8 mouse cellular contexts compared by ENCODE assay signal in the genomic region with DNA sequence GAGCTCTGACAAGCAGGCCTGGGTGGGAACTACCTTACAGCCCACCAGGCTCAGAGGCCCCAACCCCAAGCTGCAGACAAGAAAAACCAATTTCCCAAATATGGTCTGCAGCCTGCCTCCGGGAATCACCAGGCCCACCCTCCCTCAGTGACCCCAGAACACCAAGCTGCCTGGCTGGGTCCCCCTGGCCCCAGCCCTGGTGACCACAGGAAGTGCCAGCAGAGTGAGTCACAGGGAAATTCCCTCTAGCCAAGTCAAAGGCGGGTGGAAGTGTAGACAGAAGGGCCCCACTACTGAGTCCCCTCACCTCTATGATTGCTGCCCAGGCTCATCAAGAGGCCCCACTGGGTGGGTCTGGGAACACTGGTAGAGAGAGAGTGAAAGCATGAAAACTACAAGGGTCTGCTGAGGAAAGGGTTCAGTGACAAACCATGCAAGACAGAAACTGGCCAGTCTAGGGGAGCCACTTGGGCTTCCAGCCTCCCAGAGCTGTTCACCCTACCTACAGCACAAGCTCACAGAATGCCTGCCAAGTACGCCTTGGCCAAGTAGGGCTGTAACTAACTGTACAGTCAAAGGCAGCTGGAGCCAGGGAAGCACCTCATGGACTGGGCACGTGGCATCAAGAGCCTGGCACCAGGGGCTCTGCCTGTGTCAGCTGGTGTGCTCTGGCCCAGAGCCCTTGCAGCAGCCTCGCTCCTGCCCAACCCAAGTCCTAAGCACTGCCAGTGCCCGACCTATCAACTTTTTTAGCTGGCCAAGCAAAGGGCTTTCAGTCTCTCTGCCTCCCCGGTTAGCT. TPM values are rescaled to one million over a fixed set of nuclear protein-coding genes. Genes with fewer than 3 reads are reported as not detected.
A peak's percentile ranks its signal among the peaks of the same experiment; 100 is the strongest.
DNase-seq lines count a peak whose midpoint lies in the region; ATAC-seq and TF ChIP-seq lines count a peak whose summit lies in the region.

No protein-coding gene starts in this region.

- no peak for TF ChIP-seq CTCF in small intestine, adult 2 months (IDR thresholded peaks at IDR 0.05; ENCODE audit: extremely low read depth, insufficient read length, insufficient replicate concordance, low read depth, low read length)

- peak; percentile 75 for DNase-seq in urinary bladder, postnatal 14 days (ENCODE audit: low spot score)
- no peak for DNase-seq in urinary bladder, adult 2 months (ENCODE audit: low spot score)
- peak; percentile 94 for DNase-seq in fibroblast of lung, adult 2 months (ENCODE audit: low read depth)
- DNase-seq in kidney, postnatal 25 days = peak; percentile 89 to 98
- DNase-seq in thymus, postnatal 36 days = no peak

- ATAC-seq in heart, embryonic 16.5 days (replicated peaks; ENCODE audit: extremely low read depth, insufficient read depth, low FRiP score) = peak; percentile 89
- ATAC-seq in liver, embryonic 15.5 days (ENCODE audit: insufficient read depth) = 0 out of 2 replicates have a peak, but pooled peaks have one; percentile 11

- H3K4me1 ChIP-seq in heart, embryonic 16.5 days (ENCODE audit: control insufficient read depth, insufficient read depth, low read length) = peaks cover 70% of the 10 kb centered on the region
- peaks cover 48% of the 10 kb centered on the region for H3K4me1 ChIP-seq in liver, embryonic 15.5 days (replicated peaks)
- peaks cover 51% of the 10 kb centered on the region for H3K4me1 ChIP-seq in small intestine, adult 2 months (ENCODE audit: control insufficient read depth, insufficient read depth, insufficient read length, low read length)

- WGBS in heart, embryonic 16.5 days = 22% methylated on average over 7 of the region's 7 CpGs
- WGBS in liver, embryonic 15.5 days (ENCODE audit: insufficient replicate concordance) = 39% methylated on average over 7 of the region's 7 CpGs
- 14% methylated on average over 7 of the region's 7 CpGs for WGBS in small intestine, adult 2 months

- H3K4me3 ChIP-seq in heart, embryonic 16.5 days (ENCODE audit: low read length) = no peak overlapping the region
- no peak overlapping the region for H3K4me3 ChIP-seq in liver, embryonic 15.5 days (replicated peaks)
- H3K4me3 ChIP-seq in small intestine, adult 2 months (ENCODE audit: low read depth, low read length) = no peak overlapping the region

- H3K27ac ChIP-seq in heart, embryonic 16.5 days (ENCODE audit: low read length) = peak overlapping the region; percentile 91
- H3K27ac ChIP-seq in liver, embryonic 15.5 days (replicated peaks) = peak overlapping the region; percentile 31; the same call in 1 of the 2 replicates
- peak overlapping the region; percentile 71 for H3K27ac ChIP-seq in small intestine, adult 2 months (ENCODE audit: insufficient read depth, low read depth, low read length)

- peak overlapping the region; percentile 62 for H3K9ac ChIP-seq in heart, embryonic 16.5 days (ENCODE audit: low read length)
- no peak overlapping the region for H3K9ac ChIP-seq in liver, embryonic 15.5 days

- no peaks in the 10 kb centered on the region for H3K9me3 ChIP-seq in heart, embryonic 16.5 days (replicated peaks; ENCODE audit: control insufficient read depth, low read length)
- H3K9me3 ChIP-seq in liver, embryonic 15.5 days (replicated peaks) = no peaks in the 10 kb centered on the region

- no peaks in the 10 kb centered on the region for H3K27me3 ChIP-seq in heart, embryonic 16.5 days (ENCODE audit: control insufficient read depth, insufficient read depth, low read length)
- peaks cover 57% of the 10 kb centered on the region for H3K27me3 ChIP-seq in liver, embryonic 15.5 days
- H3K27me3 ChIP-seq in small intestine, adult 2 months (ENCODE audit: control insufficient read depth, insufficient read depth, low read length) = no peaks in the 10 kb centered on the region

- no peak for TF ChIP-seq POLR2A in small intestine, adult 2 months (IDR thresholded peaks at IDR 0.05; ENCODE audit: low read depth, low read length)

- H3K36me3 ChIP-seq in heart, embryonic 16.5 days (ENCODE audit: control insufficient read depth, insufficient read depth) = no peaks in the 10 kb centered on the region
- no peaks in the 10 kb centered on the region for H3K36me3 ChIP-seq in liver, embryonic 15.5 days (replicated peaks)
- H3K36me3 ChIP-seq in small intestine, adult 2 months (ENCODE audit: control insufficient read depth, insufficient read depth, low read length) = 0 out of 2 replicates have a peak, but pooled peaks cover 2% of the 10 kb centered on the region

- peak overlapping the region; percentile 39 for H3K4me2 ChIP-seq in heart, embryonic 16.5 days (ENCODE audit: low read depth, low read length)
- no peak overlapping the region for H3K4me2 ChIP-seq in liver, embryonic 15.5 days

RNA-seq across cellular contexts. Expression of a gene that starts 17.3 kb away (rescaled TPM):
- polyA plus RNA-seq in urinary bladder, adult 2 months (2012; rRNA removed) = 40.1 and 42.5 TPM in 2 replicates
- 39.8 and 46.7 TPM in 2 replicates for polyA plus RNA-seq in heart, embryonic 16.5 days (2015; fragmentation: Nextera tagmentation; extraction: Ambion mirVana)
- polyA plus RNA-seq in liver, embryonic 15.5 days (2015; fragmentation: Nextera tagmentation; extraction: Ambion mirVana) = 7.8 and 10.2 TPM in 2 replicates
- 84.1 and 251 TPM in 2 replicates for polyA plus RNA-seq in small intestine, adult 2 months (2012; rRNA removed)

RNA-seq across cellular contexts. Expression of a gene that starts 35.5 kb away (rescaled TPM):
- 0.40 and 2.3 TPM in 2 replicates for polyA plus RNA-seq in urinary bladder, adult 2 months (2012; rRNA removed)
- 0.17 and 2.1 TPM in 2 replicates for polyA plus RNA-seq in heart, embryonic 16.5 days (2015; fragmentation: Nextera tagmentation; extraction: Ambion mirVana)
- 3.0 and 32.8 TPM in 2 replicates for polyA plus RNA-seq in liver, embryonic 15.5 days (2015; fragmentation: Nextera tagmentation; extraction: Ambion mirVana)
- 138 and 67,254 TPM in 2 replicates for polyA plus RNA-seq in small intestine, adult 2 months (2012; rRNA removed)

Comparison
In these comparisons a context has a peak if more than half of its experiments do, and no peak if none do; other contexts are left out.
1. DNase-seq: peak in urinary bladder, postnatal 14 days (single experiment), fibroblast of lung, adult 2 months (single experiment) and kidney, postnatal 25 days (2 of 2); none in urinary bladder, adult 2 months (single experiment) and thymus, postnatal 36 days (0 of 2).
2. H3K27ac ChIP-seq: peak in every context shown above with its lines; median percentile 91 in heart, embryonic 16.5 days; 71 in small intestine, adult 2 months; 31 in liver, embryonic 15.5 days.